Mouse (Mus musculus): Measurements from ENCODE around the gene Pyy. TPM values are rescaled to one million over a fixed set of nuclear protein-coding genes. Genes with fewer than 3 reads are reported as not detected.

Gene Pyy
- 1.8 and 4.0 TPM in 2 replicates for polyA plus RNA-seq (2012; rRNA removed)

GRCm38 (mm10) chr11:102107732-102108131 is at the start of gene Pyy:
Gene Pyy (minus strand): TSS chr11:102107832.
- TF ChIP-seq CTCF (IDR thresholded peaks at IDR 0.05; ENCODE audit: borderline replicate concordance, extremely low read depth, insufficient read depth, insufficient read length), result no peak
- no peak for TF ChIP-seq POLR2A (IDR thresholded peaks at IDR 0.05; ENCODE audit: borderline replicate concordance, extremely low read depth, insufficient read depth, insufficient read length, poor library complexity, severe bottlenecking)
- DNase-seq (ENCODE audit: low read depth), result no peak

- no peak for TF ChIP-seq POLR2A (IDR thresholded peaks at IDR 0.05; ENCODE audit: borderline replicate concordance, extremely low read depth, insufficient read depth, insufficient read length, poor library complexity, severe bottlenecking)
- no peak for TF ChIP-seq CTCF (IDR thresholded peaks at IDR 0.05; ENCODE audit: borderline replicate concordance, extremely low read depth, insufficient read depth, insufficient read length)
- DNase-seq (ENCODE audit: low read depth), result no peak
Measured at GRCm38 (mm10) chr11:102156786-102157089, 49.1 kb upstream of the Pyy start.

GRCm38 (mm10) chr11:102156039-102156785 is 48.6 kb upstream of the Pyy start, which contains the start of gene Tmem101:
Gene Tmem101 (minus strand): TSS chr11:102156404.
- TF ChIP-seq POLR2A (IDR thresholded peaks at IDR 0.05; ENCODE audit: borderline replicate concordance, extremely low read depth, insufficient read depth, insufficient read length, poor library complexity, severe bottlenecking) (peak; percentile 18; the same call in 1 of the 2 replicates), CTCF (IDR thresholded peaks at IDR 0.05; ENCODE audit: borderline replicate concordance, extremely low read depth, insufficient read depth, insufficient read length) (peak; percentile 28; the same call in 1 of the 2 replicates)
- peak; percentile 98 for DNase-seq (ENCODE audit: low read depth)

- DNase-seq (ENCODE audit: low read depth), result no peak
Measured at GRCm38 (mm10) chr11:102147213-102147989, 39.8 kb upstream of the Pyy start.

GRCm38 (mm10) chr11:102146531-102146930 is 38.9 kb upstream of the Pyy start:
- DNase-seq (ENCODE audit: low read depth), result no peak
- TF ChIP-seq POLR2A (IDR thresholded peaks at IDR 0.05; ENCODE audit: borderline replicate concordance, extremely low read depth, insufficient read depth, insufficient read length, poor library complexity, severe bottlenecking) (no peak), CTCF (IDR thresholded peaks at IDR 0.05; ENCODE audit: borderline replicate concordance, extremely low read depth, insufficient read depth, insufficient read length) (no peak)

More at GRCm38 (mm10) chr11:102147213-102147989, 39.8 kb upstream of the Pyy start:
- TF ChIP-seq CTCF (IDR thresholded peaks at IDR 0.05; ENCODE audit: borderline replicate concordance, extremely low read depth, insufficient read depth, insufficient read length), result peak; percentile 7; the same call in 1 of the 2 replicates
- no peak for TF ChIP-seq POLR2A (IDR thresholded peaks at IDR 0.05; ENCODE audit: borderline replicate concordance, extremely low read depth, insufficient read depth, insufficient read length, poor library complexity, severe bottlenecking)

GRCm38 (mm10) chr11:102146005-102146404 is 38.4 kb upstream of the Pyy start:
- no peak for DNase-seq (ENCODE audit: low read depth)
- no peak for TF ChIP-seq CTCF (IDR thresholded peaks at IDR 0.05; ENCODE audit: borderline replicate concordance, extremely low read depth, insufficient read depth, insufficient read length)
- no peak for TF ChIP-seq POLR2A (IDR thresholded peaks at IDR 0.05; ENCODE audit: borderline replicate concordance, extremely low read depth, insufficient read depth, insufficient read length, poor library complexity, severe bottlenecking)

GRCm38 (mm10) chr11:102145471-102146001 is 37.9 kb upstream of the Pyy start, which contains the start of gene Nags:
Gene Nags (plus strand): TSS chr11:102145513.
- TF ChIP-seq POLR2A (IDR thresholded peaks at IDR 0.05; ENCODE audit: borderline replicate concordance, extremely low read depth, insufficient read depth, insufficient read length, poor library complexity, severe bottlenecking), result no peak
- TF ChIP-seq CTCF (IDR thresholded peaks at IDR 0.05; ENCODE audit: borderline replicate concordance, extremely low read depth, insufficient read depth, insufficient read length), result no peak
- DNase-seq (ENCODE audit: low read depth), result no peak

- DNase-seq (ENCODE audit: low read depth), result no peak
- TF ChIP-seq CTCF (IDR thresholded peaks at IDR 0.05; ENCODE audit: borderline replicate concordance, extremely low read depth, insufficient read depth, insufficient read length), result no peak
- TF ChIP-seq POLR2A (IDR thresholded peaks at IDR 0.05; ENCODE audit: borderline replicate concordance, extremely low read depth, insufficient read depth, insufficient read length, poor library complexity, severe bottlenecking), result no peak
Measured at GRCm38 (mm10) chr11:102144957-102145470, 37.4 kb upstream of the Pyy start.

- TF ChIP-seq POLR2A (IDR thresholded peaks at IDR 0.05; ENCODE audit: borderline replicate concordance, extremely low read depth, insufficient read depth, insufficient read length, poor library complexity, severe bottlenecking) (no peak), CTCF (IDR thresholded peaks at IDR 0.05; ENCODE audit: borderline replicate concordance, extremely low read depth, insufficient read depth, insufficient read length) (no peak)
- DNase-seq (ENCODE audit: low read depth), result no peak
Measured at GRCm38 (mm10) chr11:102142355-102142754, 34.7 kb upstream of the Pyy start.

GRCm38 (mm10) chr11:102140508-102140907 is 32.9 kb upstream of the Pyy start:
- TF ChIP-seq CTCF (IDR thresholded peaks at IDR 0.05; ENCODE audit: borderline replicate concordance, extremely low read depth, insufficient read depth, insufficient read length), result peak; percentile 70; the same call in 1 of the 2 replicates
- TF ChIP-seq POLR2A (IDR thresholded peaks at IDR 0.05; ENCODE audit: borderline replicate concordance, extremely low read depth, insufficient read depth, insufficient read length, poor library complexity, severe bottlenecking), result no peak
- peak; percentile 72 for DNase-seq (ENCODE audit: low read depth)

GRCm38 (mm10) chr11:102138447-102138740 is 30.8 kb upstream of the Pyy start:
- peak; percentile 86 for DNase-seq (ENCODE audit: low read depth)

More at GRCm38 (mm10) chr11:102138447-102138740, 30.8 kb upstream of the Pyy start:
- TF ChIP-seq POLR2A (IDR thresholded peaks at IDR 0.05; ENCODE audit: borderline replicate concordance, extremely low read depth, insufficient read depth, insufficient read length, poor library complexity, severe bottlenecking) (no peak), CTCF (IDR thresholded peaks at IDR 0.05; ENCODE audit: borderline replicate concordance, extremely low read depth, insufficient read depth, insufficient read length) (peak; percentile 94)
